Mouse (Mus musculus) cerebellum, adult 8-10 months (tissue): ENCODE results near the gene Msi1.
"Not testable (repeated sequence)": the region's sequence is repeated elsewhere in the genome, so short reads cannot be mapped to it uniquely, and the experiment has no call there.

Source experiments
- DNase-seq: peaks from one replicate; pipeline ENCODE4 v3.0.0; 2022

Gene Msi1

GRCm38 (mm10) chr5:115434280-115434852 lies 5.0 kb downstream of the Msi1 start:
- DNase-seq = no peak

- no peak for DNase-seq
Observed at GRCm38 (mm10) chr5:115434853-115435754, 5.7 kb downstream of the Msi1 start.

GRCm38 (mm10) chr5:115435755-115436379 lies 6.5 kb downstream of the Msi1 start:
- no peak for DNase-seq

GRCm38 (mm10) chr5:115436421-115437124 lies 7.2 kb downstream of the Msi1 start:
- peak; percentile 72 for DNase-seq

- no peak for DNase-seq
Observed at GRCm38 (mm10) chr5:115437242-115437944, 8.0 kb downstream of the Msi1 start.

GRCm38 (mm10) chr5:115437945-115438315 lies 8.5 kb downstream of the Msi1 start:
- no peak for DNase-seq

- DNase-seq = no peak
Observed at GRCm38 (mm10) chr5:115438667-115439066, 9.3 kb downstream of the Msi1 start.

- DNase-seq = peak; percentile 83
Observed at GRCm38 (mm10) chr5:115441205-115441849, 11.9 kb downstream of the Msi1 start.

- DNase-seq = not testable (repeated sequence)
Observed at GRCm38 (mm10) chr5:115442663-115443062, 13.3 kb downstream of the Msi1 start.

GRCm38 (mm10) chr5:115444130-115444529 lies 14.7 kb downstream of the Msi1 start:
- no peak for DNase-seq

- DNase-seq = no peak
Observed at GRCm38 (mm10) chr5:115447108-115447507, 17.7 kb downstream of the Msi1 start.

GRCm38 (mm10) chr5:115449247-115449646 lies 19.8 kb downstream of the Msi1 start:
- no peak for DNase-seq

- no peak for DNase-seq
Observed at GRCm38 (mm10) chr5:115450410-115451317, 21.3 kb downstream of the Msi1 start.

- DNase-seq = no peak
Observed at GRCm38 (mm10) chr5:115454422-115455090, 25.2 kb downstream of the Msi1 start.

- DNase-seq = no peak
Observed at GRCm38 (mm10) chr5:115455838-115456237, 26.4 kb downstream of the Msi1 start.

- DNase-seq = no peak
Observed at GRCm38 (mm10) chr5:115458918-115459317, 29.5 kb downstream of the Msi1 start.

- no peak for DNase-seq
Observed at GRCm38 (mm10) chr5:115464408-115465115, 35.2 kb downstream of the Msi1 start.

GRCm38 (mm10) chr5:115465642-115466420 lies 36.4 kb downstream of the Msi1 start, which contains the start of gene Pla2g1b:
Pla2g1b (plus strand) TSS chr5:115466262.
- DNase-seq = no peak

GRCm38 (mm10) chr5:115469791-115470190 lies 40.4 kb downstream of the Msi1 start:
- no peak for DNase-seq
